Mouse (Mus musculus) lung, embryonic 15.5 days (tissue): ENCODE measurements at regions not wholly inside any gene's neighbourhood (a gene's known extent, or its start where the extent isn't known, plus 50 kb on each side); places are given as distances from the start of the nearest gene placed in this dataset.

Experiments used
- ATAC-seq: fragments of 200-750 bp; cut with Nextera tagmentation; 2 replicates; pipeline ENCODE4 v1.8.0; 2017; ENCODE audit warnings: moderate number of reproducible peaks, borderline replicate concordance; ENCODE audit not compliant: low FRiP score, low TSS enrichment; ENCODE audit errors: extremely low read depth
- H3K27ac ChIP-seq: fragments of 300-500 bp; sonication (generic); 2 replicates; pipeline ENCODE4 v1.5.1; 2015; ENCODE audit warnings: moderate library complexity, mild to moderate bottlenecking, inconsistent platforms
- H3K27me3 ChIP-seq: fragments of 300-500 bp; sonication (generic); 2 replicates; pipeline ENCODE4 v1.6.1; 2015; ENCODE audit warnings: inconsistent platforms
- H3K36me3 ChIP-seq: fragments of 300-500 bp; sonication (generic); 2 replicates; pipeline ENCODE4 v1.6.1; 2015; ENCODE audit warnings: inconsistent platforms
- H3K4me1 ChIP-seq: fragments of 300-500 bp; sonication (generic); 2 replicates; pipeline ENCODE4 v1.6.1; 2015; ENCODE audit warnings: inconsistent platforms
- H3K4me2 ChIP-seq: fragments of 300-500 bp; sonication (generic); 2 replicates; pipeline ENCODE4 v1.6.1; 2015; ENCODE audit warnings: inconsistent platforms, mild to moderate bottlenecking, moderate library complexity
- H3K4me3 ChIP-seq: fragments of 300-500 bp; sonication (generic); 2 replicates; pipeline ENCODE4 v1.5.1; 2015; ENCODE audit warnings: mild to moderate bottlenecking, inconsistent platforms
- H3K9ac ChIP-seq: fragments of 300-500 bp; sonication (generic); 2 replicates; pipeline ENCODE4 v1.6.1; 2015; ENCODE audit warnings: inconsistent platforms
- H3K9me3 ChIP-seq: fragments of 300-500 bp; sonication (generic); 2 replicates; pipeline ENCODE4 v1.6.1; 2016; ENCODE audit warnings: inconsistent platforms
- WGBS: fragments of 180-500 bp; shearing (Covaris S2); methylation state at CpG from one replicate; pipeline ENCODE4 v1.1.7; 2015; 5-methylcytosine and 5-hydroxymethylcytosine counted together

- Histone ChIP-seq H3K27me3 (no peaks in the 10 kb centered on the region), H3K9me3 (no peaks in the 10 kb centered on the region), H3K36me3 (no peaks in the 10 kb centered on the region), H3K9ac (no peak overlapping the region), H3K27ac (no peak overlapping the region), H3K4me2 (no peak overlapping the region), H3K4me3 (no peak overlapping the region), H3K4me1 (no peaks in the 10 kb centered on the region)
- WGBS, result 61% methylated on average over 8 of the region's 8 CpGs
- ATAC-seq, result no peak
These were observed 70.3 kb downstream of the Pctp start for GRCm38 (mm10) chr11:89932231-89932865.

- H3K27me3 ChIP-seq, result no peaks in the 10 kb centered on the region
- WGBS, result 68% methylated on average over 12 of the region's 12 CpGs
- no peak for ATAC-seq
These were observed 73.3 kb downstream of the Pctp start for GRCm38 (mm10) chr11:89929115-89929988.

GRCm38 (mm10) chr11:89927483-89928156 lies 75.1 kb downstream of the Pctp start:
- H3K9me3 ChIP-seq, result no peaks in the 10 kb centered on the region
- no peak for ATAC-seq
- no peak overlapping the region for H3K27ac ChIP-seq
- no peak overlapping the region for H3K4me3 ChIP-seq
- H3K4me1 ChIP-seq, result peaks cover 4% of the 10 kb centered on the region; the same call in 1 of the 2 replicates
- H3K27me3 ChIP-seq, result no peaks in the 10 kb centered on the region
- no peak overlapping the region for H3K4me2 ChIP-seq
- 77% methylated on average over 3 of the region's 3 CpGs for WGBS
- no peaks in the 10 kb centered on the region for H3K36me3 ChIP-seq
- H3K9ac ChIP-seq, result no peak overlapping the region

More at GRCm38 (mm10) chr11:89929115-89929988, 73.3 kb downstream of the Pctp start:
- no peak overlapping the region for H3K27ac ChIP-seq
- no peaks in the 10 kb centered on the region for H3K36me3 ChIP-seq
- no peak overlapping the region for H3K4me3 ChIP-seq
- H3K9me3 ChIP-seq, result no peaks in the 10 kb centered on the region
- no peak overlapping the region for H3K4me2 ChIP-seq
- H3K4me1 ChIP-seq, result no peaks in the 10 kb centered on the region
- no peak overlapping the region for H3K9ac ChIP-seq

GRCm38 (mm10) chr11:89922551-89922950 lies 80.1 kb downstream of the Pctp start:
- no peak overlapping the region for H3K4me2 ChIP-seq
- no peak overlapping the region for H3K4me3 ChIP-seq
- WGBS, result 53% methylated on average over 6 of the region's 6 CpGs
- H3K9ac ChIP-seq, result no peak overlapping the region
- H3K36me3 ChIP-seq, result no peaks in the 10 kb centered on the region
- H3K4me1 ChIP-seq, result peaks cover 10% of the 10 kb centered on the region; the same call in 1 of the 2 replicates
- no peak for ATAC-seq
- H3K9me3 ChIP-seq, result no peaks in the 10 kb centered on the region
- no peak overlapping the region for H3K27ac ChIP-seq
- H3K27me3 ChIP-seq, result no peaks in the 10 kb centered on the region

- H3K4me1 ChIP-seq, result peaks cover 10% of the 10 kb centered on the region; the same call in 1 of the 2 replicates
- H3K9me3 ChIP-seq, result no peaks in the 10 kb centered on the region
- no peak overlapping the region for H3K4me3 ChIP-seq
- no peak overlapping the region for H3K4me2 ChIP-seq
- ATAC-seq, result peak; percentile 79; the same call in 1 of the 2 replicates
- no peaks in the 10 kb centered on the region for H3K36me3 ChIP-seq
- H3K9ac ChIP-seq, result no peak overlapping the region
- H3K27me3 ChIP-seq, result no peaks in the 10 kb centered on the region
- H3K27ac ChIP-seq, result no peak overlapping the region
- WGBS, result 19% methylated on average over 6 of the region's 6 CpGs
These were observed 81.5 kb downstream of the Pctp start for GRCm38 (mm10) chr11:89921146-89921545.

- H3K36me3 ChIP-seq, result no peaks in the 10 kb centered on the region
- 72% methylated on average over 4 of the region's 4 CpGs for WGBS
- no peak overlapping the region for H3K4me3 ChIP-seq
- H3K9ac ChIP-seq, result no peak overlapping the region
- no peak for ATAC-seq
- no peak overlapping the region for H3K4me2 ChIP-seq
- H3K27me3 ChIP-seq, result no peaks in the 10 kb centered on the region
- H3K9me3 ChIP-seq, result no peaks in the 10 kb centered on the region
- no peak overlapping the region for H3K27ac ChIP-seq
- H3K4me1 ChIP-seq, result no peaks in the 10 kb centered on the region
These were observed 86.9 kb downstream of the Pctp start for GRCm38 (mm10) chr11:89915795-89916194.

- 21% methylated on average over 2 of the region's 2 CpGs for WGBS
- Histone ChIP-seq H3K9me3 (no peaks in the 10 kb centered on the region), H3K9ac (no peak overlapping the region), H3K27me3 (no peaks in the 10 kb centered on the region), H3K36me3 (no peaks in the 10 kb centered on the region), H3K4me3 (no peak overlapping the region), H3K4me1 (no peaks in the 10 kb centered on the region), H3K4me2 (no peak overlapping the region), H3K27ac (no peak overlapping the region)
- ATAC-seq, result no peak
These were observed 88.1 kb downstream of the Pctp start for GRCm38 (mm10) chr11:89914577-89914976.

- Histone ChIP-seq H3K36me3 (no peaks in the 10 kb centered on the region), H3K4me3 (no peak overlapping the region), H3K27ac (no peak overlapping the region), H3K27me3 (no peaks in the 10 kb centered on the region), H3K9me3 (no peaks in the 10 kb centered on the region), H3K9ac (no peak overlapping the region), H3K4me1 (no peaks in the 10 kb centered on the region), H3K4me2 (no peak overlapping the region)
- WGBS, result 76% methylated on average over 9 of the region's 9 CpGs
- ATAC-seq, result no peak
These were observed 101.4 kb downstream of the Pctp start for GRCm38 (mm10) chr11:89901241-89901740.

GRCm38 (mm10) chr11:89898516-89898915 lies 104.2 kb downstream of the Pctp start:
- Histone ChIP-seq H3K9ac (no peak overlapping the region), H3K4me3 (no peak overlapping the region), H3K4me2 (no peak overlapping the region), H3K4me1 (no peaks in the 10 kb centered on the region), H3K27me3 (no peaks in the 10 kb centered on the region), H3K9me3 (no peaks in the 10 kb centered on the region), H3K27ac (no peak overlapping the region), H3K36me3 (no peaks in the 10 kb centered on the region)
- WGBS, result 71% methylated on average over 4 of the region's 4 CpGs
- no peak for ATAC-seq

GRCm38 (mm10) chr11:89896854-89897253 lies 105.8 kb downstream of the Pctp start:
- no peaks in the 10 kb centered on the region for H3K27me3 ChIP-seq
- no peaks in the 10 kb centered on the region for H3K9me3 ChIP-seq
- H3K4me1 ChIP-seq, result no peaks in the 10 kb centered on the region
- H3K36me3 ChIP-seq, result no peaks in the 10 kb centered on the region
- H3K4me3 ChIP-seq, result no peak overlapping the region
- H3K4me2 ChIP-seq, result no peak overlapping the region
- 35% methylated on average over 3 of the region's 3 CpGs for WGBS
- H3K27ac ChIP-seq, result no peak overlapping the region
- ATAC-seq, result no peak
- H3K9ac ChIP-seq, result no peak overlapping the region

- no peaks in the 10 kb centered on the region for H3K36me3 ChIP-seq
- H3K4me3 ChIP-seq, result no peak overlapping the region
- H3K27me3 ChIP-seq, result no peaks in the 10 kb centered on the region
- no peak overlapping the region for H3K9ac ChIP-seq
- WGBS, result 50% methylated on average over 2 of the region's 2 CpGs
- no peaks in the 10 kb centered on the region for H3K4me1 ChIP-seq
- no peak for ATAC-seq
- H3K9me3 ChIP-seq, result no peaks in the 10 kb centered on the region
- H3K27ac ChIP-seq, result no peak overlapping the region
- H3K4me2 ChIP-seq, result no peak overlapping the region
These were observed 94.1 kb upstream of the Ankfn1 start for GRCm38 (mm10) chr11:89871587-89871986.

GRCm38 (mm10) chr11:89867575-89867974 lies 90.1 kb upstream of the Ankfn1 start:
- WGBS, result 81% methylated on average over 2 of the region's 2 CpGs
- Histone ChIP-seq H3K36me3 (no peaks in the 10 kb centered on the region), H3K27me3 (no peaks in the 10 kb centered on the region), H3K9ac (no peak overlapping the region), H3K4me2 (no peak overlapping the region), H3K27ac (no peak overlapping the region), H3K4me3 (no peak overlapping the region), H3K9me3 (no peaks in the 10 kb centered on the region), H3K4me1 (no peaks in the 10 kb centered on the region)
- ATAC-seq, result no peak
